Mouse (Mus musculus) ovary, postnatal 36 days (tissue): ENCODE measurements around the gene Nt5c1b.

Source experiments
- DNase-seq: peaks from one replicate; pipeline ENCODE4 v3.0.0; 2022; ENCODE audit warnings: low spot score, mixed read lengths

The Nt5c1b gene

GRCm38 (mm10) chr12:10369673-10370072 is at the start of gene Nt5c1b:
Gene Nt5c1b, plus strand, starts transcription at chr12:10369973.
- no peak for DNase-seq

DNA sequence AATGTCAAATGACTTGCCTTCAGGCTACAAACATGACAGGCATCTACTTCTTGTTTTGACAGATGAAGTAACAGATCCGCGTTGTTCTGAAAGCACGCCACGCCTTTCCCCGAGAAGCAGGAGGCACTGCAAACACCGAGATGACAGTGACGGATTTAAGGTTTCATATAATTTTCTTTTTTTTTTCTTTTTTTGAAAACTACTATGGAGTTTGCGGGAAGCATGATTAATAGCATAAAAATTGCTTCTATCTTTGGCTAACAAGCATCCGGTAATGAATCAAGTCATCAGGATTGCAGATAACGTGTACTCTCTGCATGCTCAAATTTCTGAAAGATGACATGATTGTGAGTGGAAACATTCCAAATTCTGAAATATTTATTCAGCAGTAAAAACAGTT is 42.1 kb upstream of the Nt5c1b start:
- no peak for DNase-seq

GRCm38 (mm10) chr12:10329460-10329859 is 40.3 kb upstream of the Nt5c1b start:
- no peak for DNase-seq

GRCm38 (mm10) chr12:10340604-10341003 is 29.2 kb upstream of the Nt5c1b start:
- DNase-seq, result no peak

DNA sequence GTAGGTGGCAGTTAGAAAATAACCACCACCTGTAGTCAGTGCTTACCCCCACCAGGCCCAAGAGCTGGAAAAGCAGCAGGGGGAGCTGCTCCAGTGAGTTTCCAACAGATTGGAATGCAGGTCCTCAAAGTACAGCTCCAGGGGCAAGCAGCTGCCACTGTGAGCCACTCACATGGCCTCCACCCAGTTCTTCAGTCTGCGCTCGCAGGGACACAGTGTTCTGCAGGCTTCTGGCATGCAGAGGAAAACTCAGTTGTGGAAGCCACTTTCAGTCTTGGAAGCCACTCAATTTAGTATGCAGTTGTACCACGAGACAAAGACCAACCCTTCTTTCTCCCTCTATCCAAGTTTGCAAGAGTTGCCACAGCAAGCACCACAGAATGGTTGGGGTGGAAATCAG is 19.1 kb upstream of the Nt5c1b start:
- no peak for DNase-seq

DNA sequence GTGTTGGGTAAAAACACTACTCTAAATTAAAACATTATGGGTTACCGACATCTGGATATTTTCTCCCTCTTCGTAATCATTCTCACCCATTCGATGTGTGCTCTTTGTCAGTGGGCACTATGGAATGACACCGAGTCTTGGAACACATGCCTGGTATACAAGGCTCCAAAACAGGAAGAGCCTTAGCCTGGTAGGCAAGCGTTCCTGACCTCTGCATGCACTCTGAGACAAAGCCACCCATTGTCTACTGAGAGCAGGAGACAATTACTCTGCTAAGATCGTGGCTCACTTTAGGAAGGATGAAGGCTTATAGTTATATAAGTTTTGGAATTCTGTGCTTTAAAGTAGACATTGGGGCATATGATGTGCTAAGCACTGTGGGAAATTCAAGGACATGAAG is 12.0 kb upstream of the Nt5c1b start:
- DNase-seq, result no peak

- DNase-seq, result peak; percentile 95
These were observed 21.1 kb downstream of the Nt5c1b start, which contains the start of gene Rdh14 for GRCm38 (mm10) chr12:10390671-10391441. Gene Rdh14, plus strand, starts transcription at chr12:10390772.

DNA sequence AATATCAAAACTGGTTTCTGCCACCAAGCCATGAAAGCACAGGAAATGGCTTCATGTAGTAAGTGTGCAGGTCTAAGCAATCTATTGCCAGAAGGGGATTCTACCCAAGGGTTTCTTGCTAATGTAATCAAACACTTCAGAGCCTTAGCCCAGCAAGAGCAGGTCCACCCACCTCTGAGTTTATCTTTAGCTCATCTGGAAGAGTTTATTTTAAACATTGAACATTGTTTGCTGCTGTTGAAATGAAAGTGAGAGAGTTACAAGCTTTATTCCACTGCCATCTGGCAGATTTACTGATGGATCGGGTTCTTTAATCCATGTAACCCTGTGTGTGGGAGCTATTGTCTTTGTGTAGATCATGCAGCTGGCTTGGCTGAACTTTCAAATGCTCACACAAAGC is 31.0 kb downstream of the Nt5c1b start:
- no peak for DNase-seq

DNA sequence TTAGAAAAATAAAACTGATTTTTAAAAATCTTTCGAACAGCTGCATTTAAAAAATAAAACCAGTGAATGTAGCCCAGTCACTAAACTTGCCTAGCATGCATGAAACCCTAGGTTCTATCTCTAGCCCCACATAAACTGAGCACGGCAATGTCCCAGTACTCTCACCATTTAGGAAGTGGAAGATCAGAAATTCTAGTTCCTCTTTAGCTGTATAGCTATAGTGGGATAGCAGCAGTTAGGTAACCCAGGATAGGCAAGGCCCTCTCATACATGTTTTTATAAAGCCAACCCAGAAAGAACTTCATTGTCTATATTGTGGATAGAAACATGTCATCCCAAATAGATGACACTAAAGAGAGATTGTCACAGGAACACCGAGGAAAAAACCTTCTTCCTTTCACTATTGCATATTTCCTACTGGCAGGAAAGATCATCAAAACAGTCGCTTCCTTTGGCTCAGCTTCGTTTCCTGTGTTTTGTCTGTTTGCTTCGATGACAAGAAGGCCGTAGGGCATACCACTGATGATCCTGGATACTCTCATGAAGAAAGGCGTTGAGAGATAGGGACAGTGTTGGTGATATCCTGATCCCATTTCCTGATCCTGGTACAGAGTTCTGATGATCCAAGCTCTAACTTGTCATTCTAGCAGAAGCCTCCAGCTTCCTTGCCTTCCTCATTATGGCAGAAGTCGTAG is 32.8 kb downstream of the Nt5c1b start:
- DNase-seq, result no peak

- no peak for DNase-seq
These were observed 40.9 kb downstream of the Nt5c1b start for GRCm38 (mm10) chr12:10410511-10411179.

- no peak for DNase-seq
These were observed 41.7 kb downstream of the Nt5c1b start for GRCm38 (mm10) chr12:10411453-10411852.

DNA sequence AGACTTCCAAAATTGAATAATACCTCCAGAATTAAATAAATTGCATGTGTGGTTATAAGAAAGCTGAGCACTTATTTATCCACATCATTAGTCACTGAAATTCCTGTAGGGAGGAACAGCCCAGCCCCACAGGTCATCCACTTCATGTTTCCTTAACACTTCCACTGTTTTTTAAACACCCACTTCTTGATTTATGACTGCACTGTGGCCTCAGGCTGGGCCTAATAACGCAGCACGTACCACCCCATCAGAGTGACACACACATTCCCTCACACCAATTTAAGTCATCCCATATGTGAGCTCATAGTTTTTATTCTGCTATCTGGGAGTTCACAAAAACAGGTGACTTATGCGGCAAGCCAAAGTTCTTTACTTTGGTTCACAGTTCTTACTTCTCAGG is 52.6 kb downstream of the Nt5c1b start:
- no peak for DNase-seq

- no peak for DNase-seq
These were observed 56.5 kb downstream of the Nt5c1b start for GRCm38 (mm10) chr12:10425982-10426863.

DNA sequence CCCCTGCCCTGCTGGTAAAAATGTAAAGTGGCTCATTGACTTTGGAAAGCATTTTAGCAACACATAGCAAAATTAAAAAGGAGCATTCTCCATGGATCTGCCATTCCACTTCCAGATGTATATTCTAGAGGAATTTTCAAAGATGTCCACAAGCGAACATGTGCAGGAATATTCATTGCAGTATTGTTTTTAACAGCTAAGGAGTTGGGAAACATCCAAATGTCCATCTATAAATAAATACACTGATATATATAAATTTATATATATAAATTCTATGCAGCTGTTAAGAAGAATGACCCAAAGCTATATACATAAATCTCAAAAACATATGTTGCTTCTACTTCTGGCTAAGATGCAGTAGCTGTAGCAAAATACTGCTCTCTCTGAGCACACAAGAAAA is 61.2 kb downstream of the Nt5c1b start:
- no peak for DNase-seq

DNA sequence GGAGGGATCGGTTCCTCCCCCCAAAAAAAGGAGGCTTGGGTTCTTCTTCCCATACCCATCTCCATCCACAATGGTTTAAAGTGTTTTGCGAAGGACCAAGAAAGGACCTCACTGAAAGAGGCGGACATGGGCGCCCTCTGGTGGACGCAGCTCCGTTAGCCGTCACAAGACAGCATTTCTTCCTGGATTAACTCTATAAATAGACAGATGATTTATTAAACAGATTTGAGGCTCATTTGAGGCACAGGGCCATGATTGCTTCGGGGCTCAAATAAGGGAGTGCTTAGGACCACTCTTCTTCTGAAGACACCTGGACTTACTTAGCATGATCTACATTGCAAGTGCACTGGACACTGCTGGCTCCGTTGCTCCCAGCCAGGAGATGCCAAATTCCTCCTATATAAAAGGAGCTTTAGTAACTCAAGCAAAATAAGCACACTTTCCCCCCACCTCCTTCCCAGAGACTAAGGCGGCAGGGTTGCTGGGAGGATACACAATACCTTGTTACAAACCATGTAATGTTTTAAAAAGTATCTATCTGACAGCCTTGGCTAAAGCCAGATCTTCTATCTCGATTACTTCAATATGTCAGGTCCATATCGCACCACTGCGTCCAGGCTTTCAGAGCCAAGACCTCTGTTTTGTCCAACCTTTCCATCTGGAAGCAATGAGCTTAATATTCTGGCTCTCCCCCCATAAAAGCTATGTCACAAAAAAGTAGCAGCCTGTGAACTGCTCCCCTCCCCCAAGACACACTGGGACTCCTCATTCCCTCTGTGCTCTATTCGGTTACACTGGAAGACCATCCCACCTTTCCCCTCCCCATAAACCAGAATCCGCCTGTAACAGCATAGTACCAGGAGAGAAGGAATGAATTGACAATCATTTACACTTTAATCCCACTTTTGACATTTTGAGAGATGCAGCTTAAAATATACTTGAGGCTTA is 68.6 kb downstream of the Nt5c1b start:
- peak; percentile 75 for DNase-seq
